Mouse (Mus musculus): ENCODE data around the gene Zc3h4. TPM values are rescaled to one million over a fixed set of nuclear protein-coding genes. Genes with fewer than 3 reads are reported as not detected.

The Zc3h4 gene
- total and polyA plus RNA-seq, 3 experiments, result 17.8 to 32.4 (median 27.7) TPM

DNA sequence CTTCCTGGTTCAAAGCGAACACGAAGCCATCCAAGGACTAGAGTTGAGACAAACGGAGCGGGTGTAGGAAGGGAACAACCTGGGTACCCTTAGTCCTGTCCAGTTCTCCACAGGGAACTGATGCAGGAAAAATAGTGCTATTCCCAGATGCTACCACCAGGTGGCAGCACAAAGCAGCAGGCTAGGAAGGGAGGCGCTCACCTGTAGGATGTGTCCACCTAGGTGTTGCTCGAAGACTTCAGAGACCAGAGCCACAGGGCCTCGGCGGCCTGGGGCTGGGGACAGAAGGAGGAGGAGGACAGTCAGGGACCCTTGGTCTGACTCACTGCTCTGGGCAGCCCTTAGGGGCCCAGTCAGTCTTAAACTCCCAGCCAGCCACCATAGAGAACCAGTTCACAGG is 64.5 kb downstream of the Zc3h4 start:
- 6% methylated on average over 8 of the region's 8 CpGs for WGBS
- DNase-seq, result peak; percentile 61 to 78

DNA sequence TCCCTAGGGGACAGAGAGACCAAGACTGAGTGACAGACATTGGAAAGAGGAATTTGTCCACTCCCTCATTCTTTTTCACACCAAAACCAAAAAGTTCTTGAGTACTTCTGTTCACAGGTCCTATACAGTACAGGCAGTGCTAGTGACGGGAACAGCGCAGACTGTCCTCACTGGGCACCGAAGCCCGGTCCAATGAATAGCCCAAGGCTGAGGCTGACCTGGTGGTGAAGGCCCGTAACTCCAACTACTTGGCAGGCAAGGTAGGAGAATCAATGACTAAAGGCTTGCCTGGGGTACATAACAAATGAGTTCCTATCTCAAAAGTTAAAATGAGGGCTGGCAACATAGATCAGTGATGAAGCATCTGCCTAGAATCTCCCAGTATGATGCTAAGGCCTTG is 64.9 kb downstream of the Zc3h4 start:
- TF ChIP-seq CTCF (IDR thresholded peaks at IDR 0.05) (no peak), POLR2A (IDR thresholded peaks at IDR 0.05; ENCODE audit: insufficient read depth, low read depth, low read length) (no peak), EP300 (IDR thresholded peaks at IDR 0.05; ENCODE audit: insufficient read depth, low read depth, low read length) (no peak)
- no peaks in the 10 kb centered on the region for H3K79me2 ChIP-seq (replicated peaks; ENCODE audit: control insufficient read depth, insufficient read depth, low read length)
- no peaks in the 10 kb centered on the region for H3K36me3 ChIP-seq (ENCODE audit: control insufficient read depth, insufficient read depth, low read length)
- WGBS, result 84% methylated on average over 5 of the region's 5 CpGs
- no peak overlapping the region for H3K9ac ChIP-seq (ENCODE audit: low read depth, low read length)
- no peaks in the 10 kb centered on the region for H3K27me3 ChIP-seq (ENCODE audit: control insufficient read depth, insufficient read depth, low read length)
- H3K4me3 ChIP-seq, result no peak overlapping the region
- DNase-seq, result no peak
- H3K27ac ChIP-seq, result no peak overlapping the region
- intact Hi-C loops (cut with DNase I), result loop anchor here (1.0 to 10.0 kb wide), 2 partner anchors 26 to 171 kb away; no protein-coding TSS in a partner anchor
- no peaks in the 10 kb centered on the region for H3K4me1 ChIP-seq (ENCODE audit: control insufficient read depth, insufficient read depth, low read length)

More for the DNA sequence above, 64.5 kb downstream of the Zc3h4 start:
- intact Hi-C loops (cut with DNase I), result loop anchor here (1.0 to 10.0 kb wide), 2 partner anchors 26 to 170 kb away; no protein-coding TSS in a partner anchor
- Histone ChIP-seq H3K4me3 (no peak overlapping the region), H3K79me2 (replicated peaks; ENCODE audit: control insufficient read depth, insufficient read depth, low read length) (no peaks in the 10 kb centered on the region), H3K4me1 (ENCODE audit: control insufficient read depth, insufficient read depth, low read length) (no peaks in the 10 kb centered on the region), H3K27ac (no peak overlapping the region), H3K36me3 (ENCODE audit: control insufficient read depth, insufficient read depth, low read length) (no peaks in the 10 kb centered on the region), H3K27me3 (ENCODE audit: control insufficient read depth, insufficient read depth, low read length) (no peaks in the 10 kb centered on the region), H3K9ac (ENCODE audit: low read depth, low read length) (no peak overlapping the region)
- TF ChIP-seq POLR2A (IDR thresholded peaks at IDR 0.05; ENCODE audit: insufficient read depth, low read depth, low read length) (no peak), CTCF (IDR thresholded peaks at IDR 0.05) (no peak; the same call in none of the 2 replicates), EP300 (IDR thresholded peaks at IDR 0.05; ENCODE audit: insufficient read depth, low read depth, low read length) (peak; percentile 54; the same call in 1 of the 2 replicates)

DNA sequence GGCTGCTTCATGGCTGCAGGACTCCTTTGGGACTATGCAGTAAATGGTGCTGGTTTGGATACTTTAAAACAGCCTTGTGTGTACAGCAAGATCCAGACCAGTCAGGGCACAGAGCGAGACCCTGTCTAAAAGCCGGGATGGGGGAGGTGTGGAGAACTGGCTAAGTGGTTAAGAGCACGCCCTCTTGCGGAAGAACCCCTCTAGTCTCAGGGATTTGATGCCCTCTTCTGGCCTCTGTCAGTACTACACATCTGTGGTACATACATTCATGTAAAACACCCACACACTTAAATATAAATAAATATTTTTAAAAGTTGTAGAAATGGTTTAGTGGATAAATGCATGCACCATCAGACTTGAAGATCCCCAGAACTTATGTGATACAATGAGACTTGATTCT is 65.9 kb downstream of the Zc3h4 start:
- intact Hi-C loops (cut with DNase I), result loop anchor here (10.0 kb wide), 1 partner anchor 172 kb away; no protein-coding TSS in a partner anchor
- 60% methylated on average over 4 of the region's 4 CpGs for WGBS
- Histone ChIP-seq H3K4me1 (ENCODE audit: control insufficient read depth, insufficient read depth, low read length) (no peaks in the 10 kb centered on the region), H3K36me3 (ENCODE audit: control insufficient read depth, insufficient read depth, low read length) (no peaks in the 10 kb centered on the region), H3K4me3 (no peak overlapping the region), H3K27ac (no peak overlapping the region), H3K79me2 (replicated peaks; ENCODE audit: control insufficient read depth, insufficient read depth, low read length) (no peaks in the 10 kb centered on the region), H3K9ac (ENCODE audit: low read depth, low read length) (no peak overlapping the region), H3K27me3 (ENCODE audit: control insufficient read depth, insufficient read depth, low read length) (no peaks in the 10 kb centered on the region)
- no peak for DNase-seq
- peak; percentile 47 for TF ChIP-seq CTCF (IDR thresholded peaks at IDR 0.05)
- no peak for TF ChIP-seq POLR2A (IDR thresholded peaks at IDR 0.05; ENCODE audit: insufficient read depth, low read depth, low read length)

DNA sequence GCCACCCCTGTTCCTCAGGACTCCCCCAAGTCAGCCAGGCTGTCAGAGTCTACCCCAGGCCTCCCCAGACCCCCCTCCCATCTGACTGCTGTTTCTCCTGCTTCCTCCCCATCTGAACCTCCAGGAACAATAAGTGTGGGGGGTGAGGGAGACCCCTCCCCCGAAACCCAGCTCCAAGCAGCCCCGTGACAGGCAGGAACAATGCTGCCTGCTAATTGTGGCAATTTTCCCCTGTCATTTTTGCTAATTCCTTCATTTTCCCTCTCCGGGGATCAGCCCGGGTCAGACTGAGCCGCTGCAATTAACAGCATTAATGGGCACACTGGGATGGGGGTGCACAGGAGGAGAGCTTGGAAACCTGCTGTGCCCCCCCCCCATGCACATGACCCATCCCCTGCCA is 67.4 kb downstream of the Zc3h4 start:
- no peak for TF ChIP-seq EP300 (IDR thresholded peaks at IDR 0.05; ENCODE audit: insufficient read depth, low read depth, low read length)
- no peak for TF ChIP-seq POLR2A (IDR thresholded peaks at IDR 0.05; ENCODE audit: insufficient read depth, low read depth, low read length)
- no peak for TF ChIP-seq CTCF (IDR thresholded peaks at IDR 0.05)
- no peak for DNase-seq
- intact Hi-C loops (cut with DNase I), result loop anchor here (10.0 kb wide), 1 partner anchor 173 kb away; no protein-coding TSS in a partner anchor
- H3K4me3 ChIP-seq, result no peak overlapping the region
- H3K27me3 ChIP-seq (ENCODE audit: control insufficient read depth, insufficient read depth, low read length), result no peaks in the 10 kb centered on the region
- no peak overlapping the region for H3K9ac ChIP-seq (ENCODE audit: low read depth, low read length)
- no peaks in the 10 kb centered on the region for H3K36me3 ChIP-seq (ENCODE audit: control insufficient read depth, insufficient read depth, low read length)
- H3K79me2 ChIP-seq (replicated peaks; ENCODE audit: control insufficient read depth, insufficient read depth, low read length), result no peaks in the 10 kb centered on the region
- no peak overlapping the region for H3K27ac ChIP-seq
- WGBS, result 32% methylated on average over 5 of the region's 5 CpGs
- no peaks in the 10 kb centered on the region for H3K4me1 ChIP-seq (ENCODE audit: control insufficient read depth, insufficient read depth, low read length)

DNA sequence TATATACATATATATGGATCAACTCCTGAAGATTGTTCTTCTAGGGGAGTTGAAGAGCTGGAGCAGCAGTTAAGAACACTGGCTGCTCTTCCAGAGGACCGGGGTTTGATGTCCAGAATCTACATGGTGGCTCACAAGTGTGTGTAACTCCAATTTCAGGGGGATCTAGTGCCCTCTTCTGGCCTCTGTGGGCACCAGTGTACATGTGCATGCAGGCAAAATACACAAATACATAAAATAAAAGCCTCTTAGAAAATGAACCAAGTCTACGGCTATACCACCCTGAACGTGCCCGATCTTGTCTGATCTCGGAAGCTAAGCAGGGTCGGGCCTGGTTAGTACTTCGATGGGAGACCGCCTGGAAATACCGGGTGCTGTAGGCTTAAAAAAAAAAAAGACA is 70.8 kb downstream of the Zc3h4 start:
- WGBS, result 46% methylated on average over 9 of the region's 9 CpGs
- H3K27ac ChIP-seq, result no peak overlapping the region
- peak; percentile 59 for TF ChIP-seq CTCF (IDR thresholded peaks at IDR 0.05)
- TF ChIP-seq EP300 (IDR thresholded peaks at IDR 0.05; ENCODE audit: insufficient read depth, low read depth, low read length), result no peak
- no peak for TF ChIP-seq POLR2A (IDR thresholded peaks at IDR 0.05; ENCODE audit: insufficient read depth, low read depth, low read length)
- intact Hi-C loops (cut with DNase I), result no loop called here
- H3K4me1 ChIP-seq (ENCODE audit: control insufficient read depth, insufficient read depth, low read length), result no peaks in the 10 kb centered on the region
- DNase-seq, result no peak
- no peaks in the 10 kb centered on the region for H3K79me2 ChIP-seq (replicated peaks; ENCODE audit: control insufficient read depth, insufficient read depth, low read length)
- H3K9ac ChIP-seq (ENCODE audit: low read depth, low read length), result no peak overlapping the region
- peaks cover 15% of the 10 kb centered on the region for H3K27me3 ChIP-seq (ENCODE audit: control insufficient read depth, insufficient read depth, low read length)
- H3K4me3 ChIP-seq, result no peak overlapping the region
- no peaks in the 10 kb centered on the region for H3K36me3 ChIP-seq (ENCODE audit: control insufficient read depth, insufficient read depth, low read length)

DNA sequence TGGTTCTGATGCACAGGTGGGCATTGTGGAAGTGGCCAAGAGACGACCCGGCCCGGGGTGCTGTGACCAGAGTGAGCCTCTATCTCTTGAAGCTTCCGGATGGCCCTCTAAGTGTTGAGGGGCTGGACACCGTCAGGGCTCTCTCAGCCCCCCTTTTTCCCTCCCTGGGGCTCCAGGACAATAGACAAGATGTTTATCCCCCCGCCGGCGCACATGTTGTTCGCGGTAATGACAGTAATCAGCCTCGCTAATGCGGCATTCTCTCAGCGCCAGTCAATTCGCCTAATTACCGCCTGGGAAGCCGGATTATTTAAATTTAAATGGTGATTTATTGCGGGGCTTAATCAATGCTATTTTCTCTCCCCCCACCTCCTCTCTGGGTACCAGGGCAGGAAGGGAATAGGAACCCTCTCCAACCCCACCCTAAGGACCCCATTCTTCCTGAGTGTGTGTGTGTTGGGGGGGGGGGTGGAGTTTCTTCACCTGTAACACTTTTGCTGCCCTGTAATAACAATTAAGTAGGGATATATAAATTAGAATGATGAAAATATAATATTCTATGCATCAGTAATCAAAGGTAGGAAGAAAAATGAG is 71.5 kb downstream of the Zc3h4 start:
- WGBS, result 16% methylated on average over 17 of the region's 17 CpGs
- Histone ChIP-seq H3K36me3 (ENCODE audit: control insufficient read depth, insufficient read depth, low read length) (no peaks in the 10 kb centered on the region), H3K27me3 (ENCODE audit: control insufficient read depth, insufficient read depth, low read length) (peaks cover 15% of the 10 kb centered on the region), H3K4me1 (ENCODE audit: control insufficient read depth, insufficient read depth, low read length) (no peaks in the 10 kb centered on the region), H3K79me2 (replicated peaks; ENCODE audit: control insufficient read depth, insufficient read depth, low read length) (no peaks in the 10 kb centered on the region), H3K4me3 (no peak overlapping the region), H3K27ac (no peak overlapping the region), H3K9ac (ENCODE audit: low read depth, low read length) (no peak overlapping the region)
- intact Hi-C loops (cut with DNase I), result no loop called here
- DNase-seq, result no peak
- TF ChIP-seq CTCF (IDR thresholded peaks at IDR 0.05) (no peak), EP300 (IDR thresholded peaks at IDR 0.05; ENCODE audit: insufficient read depth, low read depth, low read length) (no peak), POLR2A (IDR thresholded peaks at IDR 0.05; ENCODE audit: insufficient read depth, low read depth, low read length) (no peak)
